Comparison of ENCODE assay signal across 23 mouse cellular contexts in the genomic region with DNA sequence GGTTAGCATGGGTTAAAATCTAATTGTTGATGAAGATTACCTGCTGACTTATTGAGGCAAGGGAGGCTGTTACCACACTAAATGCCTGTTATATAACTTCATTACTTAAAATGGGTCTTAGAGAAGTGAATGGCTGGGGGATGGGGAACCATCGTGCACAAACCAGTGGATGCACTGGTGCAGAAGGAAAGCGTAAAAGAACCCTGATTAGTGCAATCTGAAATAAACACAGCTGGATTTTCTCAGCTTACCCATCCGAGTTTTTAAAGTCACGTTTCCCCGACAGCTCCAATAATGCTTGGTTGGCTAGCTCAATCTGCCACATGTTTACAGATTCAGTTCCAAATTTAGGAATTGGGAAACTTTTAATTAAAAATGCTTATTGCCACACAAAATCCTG.
DNase-seq lines count a peak whose midpoint lies in the region; ATAC-seq lines count a peak whose summit lies in the region.
"Had no signal": no experiment of that assay in that cellular context is flagged by ENCODE, and none has a peak within 500 bp of the region (broad histone marks: within the 10 kb centered on the region; RNA-seq: fewer than 3 reads in every experiment).

No protein-coding gene starts in this region.

- no peak overlapping the region for H3K27ac ChIP-seq in forebrain, embryonic 14.5 days (ENCODE audit: low read depth, low read length)
- H3K27ac ChIP-seq in forebrain, embryonic 13.5 days, result no peak overlapping the region
- H3K27ac ChIP-seq: embryonic facial prominence, embryonic 13.5 days; gastrocnemius, adult 2 months; hindbrain, embryonic 10.5 days; intestine, embryonic 15.5 days; limb, embryonic 13.5 days; liver, embryonic 12.5 days had no signal

- H3K27me3 ChIP-seq in forebrain, embryonic 14.5 days (replicated peaks; ENCODE audit: control insufficient read depth, insufficient read depth, low read length), result no peaks in the 10 kb centered on the region
- no peaks in the 10 kb centered on the region for H3K27me3 ChIP-seq in forebrain, embryonic 13.5 days
- H3K27me3 ChIP-seq: embryonic facial prominence, embryonic 13.5 days; intestine, embryonic 15.5 days; limb, embryonic 13.5 days; liver, embryonic 12.5 days had no signal

- DNase-seq in forebrain, embryonic 14.5 days (ENCODE audit: low spot score), result peak; percentile 20
- DNase-seq in kidney, adult 9 months, result peak; percentile 18
- no peak for DNase-seq in kidney, postnatal 25 days
- DNase-seq in left cerebral cortex, adult 9 months (ENCODE audit: low spot score in 2 of 2), result peak; percentile 16 to 28
- DNase-seq in left cerebral cortex, adult 8-10 months (ENCODE audit: low spot score in 2 of 2), result no peak
- DNase-seq in lung, postnatal 36 days, result peak; percentile 13
- no peak for DNase-seq in lung, adult 18-20 months
- DNase-seq: adrenal gland, adult 8-10 months; cerebellum, adult 2 months; cerebellum, postnatal 36 days; embryo, embryonic 11 days; gastrocnemius, adult 2 months; thymus, adult 18-20 months; thymus, postnatal 36 days had no signal

- no peak overlapping the region for H3K4me2 ChIP-seq in forebrain, embryonic 14.5 days (ENCODE audit: low read length)
- H3K4me2 ChIP-seq in forebrain, embryonic 13.5 days, result no peak overlapping the region
- H3K4me2 ChIP-seq: embryonic facial prominence, embryonic 13.5 days; intestine, embryonic 15.5 days; limb, embryonic 13.5 days; liver, embryonic 12.5 days had no signal

- H3K9me3 ChIP-seq in forebrain, embryonic 14.5 days (replicated peaks; ENCODE audit: control insufficient read depth, low read length), result no peaks in the 10 kb centered on the region
- H3K9me3 ChIP-seq in forebrain, embryonic 13.5 days (replicated peaks), result no peaks in the 10 kb centered on the region
- H3K9me3 ChIP-seq: embryonic facial prominence, embryonic 13.5 days; hindbrain, embryonic 10.5 days; intestine, embryonic 15.5 days; limb, embryonic 13.5 days; liver, embryonic 12.5 days had no signal

- no peak overlapping the region for H3K4me3 ChIP-seq in forebrain, embryonic 14.5 days (ENCODE audit: low read depth, low read length)
- no peak overlapping the region for H3K4me3 ChIP-seq in forebrain, embryonic 13.5 days
- H3K4me3 ChIP-seq: embryonic facial prominence, embryonic 13.5 days; erythroblast, embryonic 14.5 days; gastrocnemius, adult 2 months; hindbrain, embryonic 10.5 days; intestine, embryonic 15.5 days; limb, embryonic 13.5 days; liver, embryonic 12.5 days had no signal

- no peak for ATAC-seq in forebrain, embryonic 14.5 days
- no peak for ATAC-seq in forebrain, embryonic 13.5 days
- ATAC-seq: activated CD4-positive, CD25-positive, alpha-beta regulatory T cell, adult 4 months; hindbrain, embryonic 16.5 days; intestine, embryonic 15.5 days; liver, embryonic 12.5 days had no signal

- H3K4me1 ChIP-seq in forebrain, embryonic 14.5 days (ENCODE audit: control insufficient read depth, insufficient read depth, low read length), result peaks cover 11% of the 10 kb centered on the region; the same call in 1 of the 2 replicates
- H3K4me1 ChIP-seq in forebrain, embryonic 13.5 days, result peaks cover 34% of the 10 kb centered on the region
- H3K4me1 ChIP-seq: intestine, embryonic 15.5 days; liver, embryonic 12.5 days had no signal

- H3K36me3 ChIP-seq in forebrain, embryonic 14.5 days (ENCODE audit: control insufficient read depth, insufficient read depth, low read length), result no peaks in the 10 kb centered on the region
- H3K36me3 ChIP-seq in forebrain, embryonic 13.5 days (ENCODE audit: poor library complexity, severe bottlenecking), result peaks cover under 1% of the 10 kb centered on the region; the same call in 1 of the 2 replicates
- H3K36me3 ChIP-seq: embryonic facial prominence, embryonic 13.5 days; hindbrain, embryonic 10.5 days; intestine, embryonic 15.5 days; limb, embryonic 13.5 days; liver, embryonic 12.5 days had no signal

- 4% methylated on average over 5 of the region's 5 CpGs for WGBS in forebrain, embryonic 14.5 days
- 11% methylated on average over 5 of the region's 5 CpGs for WGBS in forebrain, embryonic 13.5 days

- no peak overlapping the region for H3K9ac ChIP-seq in forebrain, embryonic 14.5 days (ENCODE audit: low read length)
- no peak overlapping the region for H3K9ac ChIP-seq in forebrain, embryonic 13.5 days
- H3K9ac ChIP-seq: embryonic facial prominence, embryonic 13.5 days; intestine, embryonic 15.5 days; limb, embryonic 13.5 days; liver, embryonic 12.5 days had no signal

Comparison
In these comparisons a context has a peak if more than half of its experiments do, and no peak if none do; other contexts are left out.
1. DNase-seq: peak in forebrain, embryonic 14.5 days (single experiment), kidney, adult 9 months (single experiment), left cerebral cortex, adult 9 months (2 of 2) and lung, postnatal 36 days (single experiment); none in kidney, postnatal 25 days (0 of 2), left cerebral cortex, adult 8-10 months (0 of 2) and lung, adult 18-20 months (0 of 2).